Mouse (Mus musculus): ENCODE measurements around the gene Lrrc23. TPM values are rescaled to one million over a fixed set of nuclear protein-coding genes. Genes with fewer than 3 reads are reported as not detected.

Lrrc23 gene
- polyA plus RNA-seq, 1 experiment from 2014 or later: 4.8 TPM

DNA sequence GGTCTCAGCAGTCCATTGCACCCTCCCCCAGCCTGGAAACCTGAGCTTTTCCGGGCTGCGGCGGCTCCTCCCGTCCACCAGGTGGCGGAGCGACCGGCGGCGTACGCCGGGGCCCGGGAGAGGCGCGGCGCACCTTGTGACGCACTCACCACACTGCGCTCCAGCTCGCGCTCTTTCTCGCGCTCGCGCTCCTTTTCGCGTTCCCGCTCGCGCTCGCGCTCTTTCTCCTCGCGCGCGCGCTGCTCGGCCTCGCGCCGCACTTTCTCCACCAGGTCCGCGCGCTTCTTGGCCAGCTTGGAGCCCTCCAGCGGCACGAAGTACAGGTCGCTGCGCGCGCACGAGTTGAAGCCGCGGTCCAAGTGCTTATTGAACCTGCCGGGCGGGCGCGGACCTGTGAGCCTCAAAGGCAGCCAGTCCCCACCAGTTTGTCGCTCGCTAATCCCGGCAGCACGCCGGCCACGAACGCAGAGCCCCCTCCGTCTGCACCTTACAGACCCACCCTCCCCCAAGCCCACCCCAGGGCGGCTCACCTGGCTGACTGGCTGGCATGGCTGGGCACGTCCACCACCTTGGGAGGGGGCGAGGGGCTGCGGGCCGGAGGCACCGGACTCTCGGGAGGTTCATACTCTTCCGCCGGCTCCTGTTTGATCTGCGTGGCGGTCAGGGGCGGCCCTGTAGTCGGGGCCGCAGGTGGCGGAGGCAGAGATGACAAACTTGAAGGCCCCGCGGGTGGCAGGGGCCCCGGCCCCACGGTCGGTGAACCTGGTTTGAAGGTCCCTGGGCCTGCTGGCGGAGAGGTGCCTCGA is 33.8 kb downstream of the Lrrc23 start:
- Histone ChIP-seq H3K27me3 (no peaks in the 10 kb centered on the region), H3K4me2 (peak overlapping the region; percentile 93), H3K27ac (replicated peaks) (peak overlapping the region; percentile 90), H3K9me3 (no peaks in the 10 kb centered on the region), H3K9ac (peak overlapping the region; percentile 63), H3K4me3 (peak overlapping the region; percentile 44), H3K4me1 (replicated peaks) (peaks cover 28% of the 10 kb centered on the region), H3K36me3 (peaks cover 48% of the 10 kb centered on the region)
- under 1% methylated on average over 85 of the region's 85 CpGs for whole genome bisulfite sequencing
- ATAC-seq (ENCODE audit: low FRiP score, low read depth): peak; percentile 85

DNA sequence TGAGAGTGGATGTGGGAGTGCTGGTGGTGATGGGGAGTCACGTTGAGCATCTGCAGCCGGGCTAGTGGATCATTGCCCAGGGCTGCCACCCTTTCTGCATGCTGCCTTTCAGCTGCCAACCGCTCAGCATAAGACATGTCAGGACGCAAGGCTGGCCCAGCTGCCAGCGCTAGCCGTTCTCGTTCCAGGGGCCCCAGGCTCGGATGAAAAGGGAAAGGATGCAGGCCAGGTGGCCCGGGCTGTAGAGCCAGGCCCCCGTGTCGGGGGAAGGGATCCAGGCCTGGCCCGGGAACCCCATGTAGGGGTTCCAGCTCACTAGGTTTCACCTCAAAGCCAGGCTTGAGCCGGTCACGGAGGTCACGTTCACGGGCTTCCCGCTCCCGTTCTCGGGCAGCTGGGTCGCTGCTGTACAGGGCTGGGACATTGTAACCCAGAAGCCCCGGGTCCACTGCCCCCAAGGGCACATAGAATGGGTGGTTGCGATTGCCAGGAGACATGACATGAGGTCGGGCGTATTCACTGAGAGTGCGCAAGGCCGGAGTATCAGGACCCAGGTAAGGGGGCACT is 34.7 kb downstream of the Lrrc23 start:
- Histone ChIP-seq H3K4me2 (peak overlapping the region; percentile 93), H3K36me3 (peaks cover 48% of the 10 kb centered on the region), H3K9me3 (no peaks in the 10 kb centered on the region), H3K4me3 (peak overlapping the region; percentile 44), H3K4me1 (replicated peaks) (peaks cover 32% of the 10 kb centered on the region), H3K27me3 (no peaks in the 10 kb centered on the region), H3K9ac (peak overlapping the region; percentile 20; the same call in 1 of the 2 replicates), H3K27ac (replicated peaks) (peak overlapping the region; percentile 90)
- WGBS: 67% methylated on average over 26 of the region's 26 CpGs
- ATAC-seq (ENCODE audit: low FRiP score, low read depth): 0 out of 2 replicates have a peak, but pooled peaks have one; percentile 0

DNA sequence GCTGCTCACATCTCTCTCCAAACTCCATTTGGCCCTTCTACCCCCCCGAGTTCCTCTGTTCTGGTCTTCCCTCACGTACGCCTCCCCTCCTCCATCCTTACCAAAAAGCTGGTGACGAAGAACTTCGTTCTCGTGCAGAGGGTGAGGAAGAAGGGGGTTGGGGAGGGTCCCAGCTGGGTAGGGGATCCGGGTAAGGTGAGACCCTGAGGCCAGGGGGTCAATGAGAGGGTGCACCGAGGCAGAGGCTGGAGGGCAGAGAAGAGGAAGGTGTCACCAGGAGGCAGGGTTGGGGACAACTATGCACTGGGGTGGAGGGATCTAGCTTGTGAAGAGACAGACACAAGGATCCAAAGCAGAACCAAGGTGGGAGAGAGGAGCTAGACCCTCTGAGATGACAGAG is 35.9 kb downstream of the Lrrc23 start:
- Histone ChIP-seq H3K4me3 (no peak overlapping the region), H3K9ac (no peak overlapping the region), H3K36me3 (peaks cover 42% of the 10 kb centered on the region), H3K9me3 (no peaks in the 10 kb centered on the region), H3K27ac (replicated peaks) (no peak overlapping the region), H3K27me3 (no peaks in the 10 kb centered on the region), H3K4me2 (no peak overlapping the region), H3K4me1 (replicated peaks) (peaks cover 44% of the 10 kb centered on the region)
- 92% methylated on average over 8 of the region's 8 CpGs for WGBS
- ATAC-seq (ENCODE audit: low FRiP score, low read depth): no peak

DNA sequence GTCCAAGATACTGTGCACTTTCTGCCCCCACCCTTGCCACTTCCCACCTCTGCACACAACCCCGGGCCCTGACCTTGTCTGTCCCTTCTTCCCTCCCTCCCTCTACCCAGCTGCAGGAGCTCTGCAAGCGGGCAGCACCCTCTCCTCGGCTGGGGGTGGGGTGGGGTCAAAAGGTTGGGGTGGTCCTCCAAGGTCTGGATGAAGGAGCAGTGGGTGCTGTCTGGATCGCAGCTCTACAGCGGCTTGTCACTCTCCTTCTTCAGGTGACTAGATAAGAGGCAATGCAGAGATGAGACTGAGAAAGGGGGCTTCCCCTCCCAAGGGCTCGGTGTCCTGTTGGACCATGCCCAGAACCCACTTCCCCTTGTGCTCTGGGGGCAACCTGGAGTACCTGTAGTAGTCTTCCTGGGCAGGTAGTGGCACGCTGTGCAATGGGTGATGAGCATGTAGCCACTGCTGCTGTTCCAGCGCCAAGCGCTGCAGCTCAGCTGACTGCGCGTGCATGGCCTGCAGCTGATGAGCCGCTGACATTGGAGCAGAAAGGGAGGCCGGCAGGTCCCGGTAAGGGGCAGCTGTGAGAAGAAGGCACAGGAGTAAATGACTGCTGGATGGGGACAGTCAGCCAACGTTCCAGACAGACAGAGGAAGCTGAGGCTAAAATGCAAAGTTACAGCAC is 36.5 kb downstream of the Lrrc23 start:
- peaks cover 46% of the 10 kb centered on the region for H3K4me1 ChIP-seq (replicated peaks)
- H3K9me3 ChIP-seq: no peaks in the 10 kb centered on the region
- ATAC-seq (ENCODE audit: low FRiP score, low read depth): no peak
- no peak overlapping the region for H3K4me3 ChIP-seq
- 90% methylated on average over 15 of the region's 15 CpGs for WGBS
- peaks cover 35% of the 10 kb centered on the region for H3K36me3 ChIP-seq
- H3K27me3 ChIP-seq: no peaks in the 10 kb centered on the region
- 0 out of 2 replicates have a peak overlapping the region, but pooled peaks have one; percentile 1 for H3K27ac ChIP-seq (replicated peaks)
- H3K4me2 ChIP-seq: no peak overlapping the region
- H3K9ac ChIP-seq: no peak overlapping the region

DNA sequence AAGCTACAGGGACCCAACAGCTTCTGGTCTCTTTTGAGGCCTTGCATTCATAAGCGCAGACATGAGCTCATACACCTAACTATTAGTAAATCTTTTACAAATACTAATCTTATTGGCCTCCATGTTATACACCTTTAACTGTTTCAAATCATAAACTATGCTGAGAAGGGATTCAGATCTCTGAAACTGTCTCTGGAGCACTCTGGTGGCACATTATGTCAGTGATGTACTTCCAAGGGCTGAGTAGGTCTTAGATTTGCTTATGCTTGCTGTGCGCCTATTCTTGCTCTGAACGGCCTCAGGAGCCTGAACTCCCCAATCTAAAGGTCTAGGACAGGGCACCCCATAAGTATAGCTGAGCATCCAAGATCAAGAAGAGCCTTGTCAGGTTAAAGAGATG is 37.7 kb downstream of the Lrrc23 start:
- H3K4me2 ChIP-seq: peak overlapping the region; percentile 87
- H3K4me3 ChIP-seq: peak overlapping the region; percentile 69
- WGBS: 71% methylated on average over 3 of the region's 3 CpGs
- no peak for ATAC-seq (ENCODE audit: low FRiP score, low read depth)
- peaks cover 46% of the 10 kb centered on the region for H3K4me1 ChIP-seq (replicated peaks)
- H3K27ac ChIP-seq (replicated peaks): peak overlapping the region; percentile 99
- peaks cover 26% of the 10 kb centered on the region for H3K36me3 ChIP-seq
- H3K27me3 ChIP-seq: no peaks in the 10 kb centered on the region
- peak overlapping the region; percentile 97 for H3K9ac ChIP-seq
- H3K9me3 ChIP-seq: no peaks in the 10 kb centered on the region

DNA sequence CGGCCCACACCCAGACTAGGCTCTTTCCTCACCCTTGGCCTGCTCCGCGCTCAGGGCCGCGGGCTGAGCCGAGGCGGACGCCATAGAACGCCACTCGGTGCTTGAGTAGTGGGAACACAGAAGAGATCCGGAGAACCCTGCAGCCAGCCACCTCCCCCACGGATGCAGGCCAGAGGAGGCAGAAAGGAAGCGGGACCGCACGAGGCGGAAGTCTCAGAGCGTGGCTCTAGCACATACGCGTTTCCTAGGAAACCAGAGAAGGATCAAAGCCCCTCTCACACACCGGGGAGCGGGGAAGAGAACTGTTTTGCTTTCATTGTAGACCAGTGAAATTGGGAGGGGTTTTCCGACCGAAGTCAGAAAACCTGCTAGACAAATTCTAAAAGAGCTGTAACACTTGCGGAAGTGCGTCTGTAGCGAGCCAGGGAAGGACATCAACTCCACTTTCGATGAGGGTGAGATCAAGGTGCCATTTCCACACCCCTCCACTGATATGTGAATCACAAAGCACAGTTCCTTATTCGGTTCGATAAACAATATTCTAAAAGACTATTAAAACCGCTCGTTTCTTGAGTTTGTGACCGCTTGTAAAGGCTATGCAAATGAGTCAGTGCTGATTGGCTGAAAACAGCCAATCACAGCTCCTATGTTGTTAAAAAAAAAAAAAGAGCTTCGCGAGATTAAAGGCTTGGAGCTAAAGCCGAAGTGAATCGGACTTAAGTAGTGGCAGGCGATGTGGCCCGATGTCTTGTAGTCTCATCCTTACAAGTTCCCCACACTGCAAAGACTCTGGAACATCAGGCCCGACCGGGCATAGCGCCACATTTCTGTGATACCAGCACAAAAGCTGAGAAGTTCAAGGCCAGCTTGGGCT is 38.4 kb downstream of the Lrrc23 start, which contains the start of gene Grcc10:
Gene Grcc10, minus strand, starts transcription at position 487 of the 874 bp plus-strand sequence.
- Histone ChIP-seq H3K4me3 (peak within 1 kb of the TSS; percentile 69), H3K9me3 (no peaks in the 10 kb centered on the region), H3K27me3 (no peaks in the 10 kb centered on the region), H3K36me3 (peaks cover 26% of the 10 kb centered on the region), H3K4me2 (peak within 1 kb of the TSS; percentile 87), H3K27ac (replicated peaks) (peak within 1 kb of the TSS; percentile 99), H3K9ac (peak within 1 kb of the TSS; percentile 97), H3K4me1 (replicated peaks) (peaks cover 39% of the 10 kb centered on the region)
- ATAC-seq (ENCODE audit: low FRiP score, low read depth): peak; percentile 81
- WGBS: under 1% methylated on average over 41 of the region's 41 CpGs

DNA sequence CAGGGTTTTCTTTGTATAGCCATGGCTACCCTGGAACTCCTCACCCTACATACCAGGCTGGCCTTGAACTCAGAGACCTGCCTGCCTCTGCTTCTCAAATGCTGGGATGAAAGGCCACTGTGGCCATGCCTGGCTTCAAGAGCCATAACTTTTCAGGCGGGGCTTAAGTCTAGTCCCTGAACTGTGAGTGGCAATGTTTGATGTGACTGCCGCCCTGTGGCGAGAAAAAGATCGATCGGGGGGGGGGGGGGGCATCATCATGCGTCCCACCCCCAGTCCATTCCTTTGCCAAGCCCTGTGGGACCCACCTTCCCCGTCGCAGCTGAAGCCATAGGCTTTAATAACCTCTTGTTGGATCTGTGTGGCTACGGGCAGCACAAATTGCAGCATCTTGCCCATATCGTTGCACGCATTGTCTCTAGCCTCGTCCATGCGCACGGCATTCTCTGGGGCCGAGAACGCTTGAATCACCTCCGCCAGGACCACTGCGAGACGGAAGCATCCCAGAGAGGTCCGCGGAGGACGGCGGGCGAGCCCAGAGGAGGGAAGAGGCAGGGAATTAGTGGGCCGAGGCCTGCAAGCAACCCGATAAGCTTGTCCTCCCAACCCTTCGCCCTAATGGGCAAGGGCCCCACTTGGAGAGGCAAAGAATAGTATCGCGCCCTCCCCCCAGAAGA is 39.2 kb downstream of the Lrrc23 start:
- Histone ChIP-seq H3K4me2 (peak overlapping the region; percentile 87), H3K9ac (peak overlapping the region; percentile 97), H3K27ac (replicated peaks) (peak overlapping the region; percentile 99), H3K4me3 (peak overlapping the region; percentile 69), H3K27me3 (no peaks in the 10 kb centered on the region), H3K4me1 (replicated peaks) (peaks cover 34% of the 10 kb centered on the region), H3K36me3 (peaks cover 26% of the 10 kb centered on the region), H3K9me3 (no peaks in the 10 kb centered on the region)
- ATAC-seq (ENCODE audit: low FRiP score, low read depth): peak; percentile 11
- under 1% methylated on average over 29 of the region's 29 CpGs for WGBS

DNA sequence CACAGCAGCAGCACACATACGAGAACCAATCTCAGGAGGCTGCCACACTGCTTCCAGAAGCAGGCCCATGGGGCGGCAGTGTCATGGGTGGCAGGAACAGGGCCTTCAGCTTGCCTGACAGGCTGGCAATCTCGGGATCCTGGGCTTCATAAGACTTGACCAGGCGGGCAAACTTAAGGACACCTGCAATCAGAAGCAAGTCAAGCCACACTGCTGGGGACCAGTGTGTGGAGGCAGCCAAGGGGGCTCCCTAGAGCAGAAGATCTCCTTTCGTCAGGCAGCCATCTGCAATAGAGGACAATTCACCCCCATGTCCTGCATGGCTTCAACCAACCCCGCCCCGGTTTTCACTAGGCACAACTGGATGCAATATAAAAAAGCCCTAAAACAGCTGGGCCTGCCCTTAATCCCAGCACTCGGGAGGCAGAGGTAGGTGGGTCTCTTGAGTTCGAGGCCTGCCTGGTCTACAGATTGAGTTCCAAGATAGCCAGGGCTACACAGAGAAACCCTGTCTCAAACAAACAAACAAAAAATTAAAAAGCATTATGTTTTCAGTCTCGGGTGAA is 40.2 kb downstream of the Lrrc23 start:
- Histone ChIP-seq H3K4me3 (no peak overlapping the region), H3K27ac (replicated peaks) (peak overlapping the region; percentile 99), H3K36me3 (peaks cover 20% of the 10 kb centered on the region), H3K4me2 (peak overlapping the region; percentile 87), H3K9ac (0 out of 2 replicates have a peak overlapping the region, but pooled peaks have one; percentile 8), H3K9me3 (no peaks in the 10 kb centered on the region), H3K27me3 (no peaks in the 10 kb centered on the region), H3K4me1 (replicated peaks) (peaks cover 28% of the 10 kb centered on the region)
- 82% methylated on average over 10 of the region's 10 CpGs for WGBS
- no peak for ATAC-seq (ENCODE audit: low FRiP score, low read depth)

DNA sequence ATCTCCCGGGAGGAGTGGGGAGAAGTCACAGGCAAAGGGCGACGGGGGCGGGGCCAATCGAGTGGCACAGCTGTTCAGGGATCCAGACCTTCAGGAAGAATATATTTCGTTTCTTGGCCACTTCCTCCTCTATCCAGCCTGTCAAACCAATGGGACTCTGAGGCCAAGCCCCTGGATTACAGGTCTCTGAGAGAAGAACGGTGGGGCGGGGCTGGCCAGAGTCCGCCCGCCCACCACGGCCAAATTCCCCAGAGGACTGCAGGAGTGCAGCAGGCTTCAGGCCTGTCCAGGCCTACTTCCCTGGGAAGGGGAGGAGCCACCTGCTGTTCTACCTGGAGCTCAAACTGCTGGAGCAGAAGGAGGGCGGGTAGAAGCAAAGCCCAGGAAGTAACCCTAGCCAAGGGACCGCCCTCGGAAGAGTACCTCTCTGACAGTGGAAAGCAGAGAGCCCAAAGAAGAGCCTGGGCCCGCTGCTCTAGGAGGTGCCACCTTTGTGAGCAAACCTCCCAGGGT is 41.0 kb downstream of the Lrrc23 start, which contains the start of gene Ptpn6:
Gene Ptpn6, minus strand, starts transcription at position 204 of the 513 bp plus-strand sequence.
- no peaks in the 10 kb centered on the region for H3K9me3 ChIP-seq
- H3K4me2 ChIP-seq: peak within 1 kb of the TSS; percentile 87
- peaks cover 13% of the 10 kb centered on the region for H3K36me3 ChIP-seq
- WGBS: 42% methylated on average over 15 of the region's 15 CpGs
- H3K9ac ChIP-seq: 0 out of 2 replicates have a peak within 1 kb of the TSS, but pooled peaks have one; percentile 8
- no peaks in the 10 kb centered on the region for H3K27me3 ChIP-seq
- H3K27ac ChIP-seq (replicated peaks): peak within 1 kb of the TSS; percentile 99
- H3K4me3 ChIP-seq: no peak within 1 kb of the TSS
- no peak for ATAC-seq (ENCODE audit: low FRiP score, low read depth)
- peaks cover 28% of the 10 kb centered on the region for H3K4me1 ChIP-seq (replicated peaks)

DNA sequence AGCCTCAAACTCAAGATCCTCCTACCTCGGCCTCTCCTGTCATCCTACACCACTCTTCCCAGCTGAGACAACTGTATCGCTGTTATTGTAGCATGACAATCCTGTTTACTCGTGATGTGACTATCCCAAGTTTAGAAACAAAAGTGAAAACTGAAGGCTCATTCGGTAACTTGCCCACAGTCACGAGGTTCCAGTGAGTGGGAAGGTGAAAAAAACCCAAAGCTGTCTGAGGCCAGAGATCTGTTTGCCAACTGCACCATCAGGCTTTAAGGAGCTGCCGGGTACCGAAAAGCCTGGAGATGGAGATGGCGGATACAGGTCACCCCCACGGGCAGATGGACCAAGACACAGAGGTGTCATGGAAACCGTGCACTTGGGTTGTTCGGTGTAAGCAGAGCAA is 42.5 kb downstream of the Lrrc23 start:
- ATAC-seq (ENCODE audit: low FRiP score, low read depth): no peak
- no peaks in the 10 kb centered on the region for H3K36me3 ChIP-seq
- no peaks in the 10 kb centered on the region for H3K9me3 ChIP-seq
- H3K27ac ChIP-seq (replicated peaks): no peak overlapping the region
- 92% methylated on average over 11 of the region's 11 CpGs for WGBS
- H3K4me3 ChIP-seq: no peak overlapping the region
- H3K27me3 ChIP-seq: no peaks in the 10 kb centered on the region
- H3K4me1 ChIP-seq (replicated peaks): peaks cover 24% of the 10 kb centered on the region
- H3K9ac ChIP-seq: no peak overlapping the region
- H3K4me2 ChIP-seq: no peak overlapping the region
